Mouse (Mus musculus) G1E (cell line): ENCODE data around the gene Trpm5. TPM values are rescaled to one million over a fixed set of nuclear protein-coding genes. Genes with fewer than 3 reads are reported as not detected.

Experiments
- ATAC-seq: 2 replicates; pipeline ENCODE4 v1.8.0; 2016; ENCODE audit warnings: mild to moderate bottlenecking; ENCODE audit not compliant: insufficient number of reproducible peaks, poor library complexity, low FRiP score, severe bottlenecking; ENCODE audit errors: extremely low read depth
- DNase-seq: peaks from one replicate; pipeline ENCODE4 v3.0.0; 2012; ENCODE audit warnings: low spot score
- H3K27me3 ChIP-seq: 2 replicates; pipeline ENCODE4 v1.6.1; 2012; ENCODE audit warnings: mild to moderate bottlenecking, low read length, inconsistent platforms; ENCODE audit not compliant: insufficient read depth
- H3K36me3 ChIP-seq: replicated peaks from 2 replicates; pipeline ENCODE3; 2012; ENCODE audit warnings: mild to moderate bottlenecking, inconsistent platforms
- H3K4me1 ChIP-seq: 2 replicates; pipeline ENCODE4 v1.6.1; 2012; ENCODE audit warnings: low read depth, low read length, inconsistent platforms, mixed read lengths; ENCODE audit not compliant: insufficient read depth
- H3K4me3 ChIP-seq: 2 replicates; pipeline ENCODE4 v1.5.1; 2012; ENCODE audit warnings: low read depth, mild to moderate bottlenecking, inconsistent platforms, low read length, moderate library complexity, mixed read lengths
- H3K9me3 ChIP-seq: replicated peaks from 2 replicates; pipeline ENCODE4 v1.6.1; 2012; ENCODE audit warnings: inconsistent platforms
- CTCF ChIP-seq: IDR thresholded peaks from 2 replicates; pipeline ENCODE4 v1.5.1; 2012; ENCODE audit warnings: low read depth, low read length, inconsistent platforms, mixed read lengths
- GATA1 ChIP-seq: IDR thresholded peaks from 2 replicates; pipeline ENCODE4 v1.6.1; 2012; ENCODE audit warnings: borderline replicate concordance, low read length, inconsistent platforms, mixed read lengths
- GATA2 ChIP-seq: IDR thresholded peaks from 2 replicates; pipeline ENCODE4 v1.6.1; 2012; ENCODE audit warnings: low read depth, low read length, inconsistent platforms, borderline replicate concordance
- POLR2AphosphoS5 ChIP-seq: IDR thresholded peaks from 2 replicates; pipeline ENCODE4 v1.6.1; 2012; ENCODE audit warnings: low read depth, low read length, inconsistent platforms; ENCODE audit not compliant: insufficient replicate concordance
- TAL1 ChIP-seq: conservative IDR thresholded peaks from 2 replicates; pipeline ENCODE4 v1.6.1; 2012; ENCODE audit warnings: low read depth, low read length, inconsistent platforms, mixed read lengths
- polyA plus RNA-seq: library from polyadenylated mRNA; stranded (reverse); fragments of >175 nt; gene quantifications from 2 replicates; pipeline ENCODE4 v1.2.3, GENCODE M21; 2012
- total RNA-seq, 2 experiments: library from RNA; stranded (forward) in 1 of 2; stranded (reverse) in 1 of 2; fragments of 200-1000 nt in 1 of 2; fragments of >200 nt in 1 of 2; fragmentation: Nextera tagmentation in 1 of 2; gene quantifications; 2 replicates each; pipeline ENCODE4 v1.2.3; 2014 to 2017

Gene Trpm5
- total and polyA plus RNA-seq, 3 experiments, result 0.33 TPM; not detected in 2

GRCm38 (mm10) chr7:143106672-143107465, 12.4 kb upstream of the Trpm5 start:
- TF ChIP-seq GATA1 (no peak), CTCF (no peak), TAL1 (no peak)
- DNase-seq (no peak), ATAC-seq (no peak)
- Histone ChIP-seq H3K9me3 (no peaks in the 10 kb centered on the region), H3K4me1 (no peaks in the 10 kb centered on the region), H3K36me3 (no peaks in the 10 kb centered on the region), H3K4me3 (no peak overlapping the region), H3K27me3 (peaks cover 13% of the 10 kb centered on the region)

- TF ChIP-seq TAL1 (no peak), GATA2 (no peak), GATA1 (no peak), POLR2AphosphoS5 (no peak), CTCF (no peak)
- Histone ChIP-seq H3K36me3 (no peaks in the 10 kb centered on the region), H3K4me1 (no peaks in the 10 kb centered on the region), H3K4me3 (no peak within 1 kb of the TSS), H3K27me3 (peaks cover 13% of the 10 kb centered on the region), H3K9me3 (no peaks in the 10 kb centered on the region)
- DNase-seq, result no peak
- ATAC-seq, result no peak
Measured at GRCm38 (mm10) chr7:143106062-143106461, 11.6 kb upstream of the Trpm5 start, which contains the start of gene Kcnq1. Gene Kcnq1 (plus strand): TSS chr7:143106362.

- H3K27me3 ChIP-seq, result peaks cover 11% of the 10 kb centered on the region
- H3K4me1 ChIP-seq, result no peaks in the 10 kb centered on the region
- H3K9me3 ChIP-seq, result no peaks in the 10 kb centered on the region
- no peak for ATAC-seq
- TF ChIP-seq GATA1 (no peak), TAL1 (no peak), GATA2 (no peak), POLR2AphosphoS5 (no peak), CTCF (no peak)
- H3K4me3 ChIP-seq, result no peak overlapping the region
- H3K36me3 ChIP-seq, result no peaks in the 10 kb centered on the region
- no peak for DNase-seq
Measured at GRCm38 (mm10) chr7:143105258-143105897, 10.9 kb upstream of the Trpm5 start.

GRCm38 (mm10) chr7:143100759-143101158, 6.3 kb upstream of the Trpm5 start:
- ATAC-seq (no peak), DNase-seq (no peak)
- Histone ChIP-seq H3K4me3 (no peak overlapping the region), H3K27me3 (peaks cover 8% of the 10 kb centered on the region), H3K36me3 (no peaks in the 10 kb centered on the region), H3K4me1 (no peaks in the 10 kb centered on the region), H3K9me3 (no peaks in the 10 kb centered on the region)
- TF ChIP-seq POLR2AphosphoS5 (no peak), GATA2 (no peak), TAL1 (no peak), GATA1 (no peak), CTCF (no peak)

- TF ChIP-seq TAL1 (no peak), GATA1 (no peak), CTCF (no peak), POLR2AphosphoS5 (no peak), GATA2 (no peak)
- no peaks in the 10 kb centered on the region for H3K36me3 ChIP-seq
- ATAC-seq, result no peak
- H3K4me1 ChIP-seq, result no peaks in the 10 kb centered on the region
- peaks cover 15% of the 10 kb centered on the region for H3K27me3 ChIP-seq
- no peak for DNase-seq
- H3K4me3 ChIP-seq, result no peak overlapping the region
- no peaks in the 10 kb centered on the region for H3K9me3 ChIP-seq
Measured at GRCm38 (mm10) chr7:143095554-143095907, 1.1 kb upstream of the Trpm5 start.

GRCm38 (mm10) chr7:143093847-143094246, 595 bp downstream of the Trpm5 start:
- H3K4me3 ChIP-seq, result no peak overlapping the region
- no peaks in the 10 kb centered on the region for H3K9me3 ChIP-seq
- TF ChIP-seq CTCF, result peak; percentile 0; the same call in 1 of the 2 replicates
- TF ChIP-seq GATA1, result no peak
- DNase-seq, result no peak
- H3K27me3 ChIP-seq, result peaks cover 20% of the 10 kb centered on the region
- no peak for ATAC-seq
- H3K36me3 ChIP-seq, result no peaks in the 10 kb centered on the region
- H3K4me1 ChIP-seq, result no peaks in the 10 kb centered on the region
